Mouse (Mus musculus) adrenal gland, postnatal 36 days (tissue): ENCODE results near the gene Iars2. TPM values are rescaled to one million over a fixed set of nuclear protein-coding genes. Genes with fewer than 3 reads are reported as not detected.

Experiments used
- microRNA-seq: library from miRNA; unstranded; fragments of <30 nt; microRNA quantifications from one replicate; pipeline ENCODE4 v1.2.0, GENCODE M21; 2021
- total RNA-seq, 2 experiments: library from RNA; stranded (reverse); gene quantifications; 2 replicates each; pipeline ENCODE4 v1.2.3; 2021

Gene Iars2
- total RNA-seq, 2 experiments from 2014 or later, result 75.8 to 104 TPM

Small RNA genes lying within 50 kb of the gene (microRNA-seq; reads per million reads assigned to microRNA genes)
- gene Mir194-1, result 1.2 reads per million
- gene Mir215, result 5.7 reads per million, percentile 16 among the genes with 10 or more reads in this experiment
- gene Mir664, result 108 reads per million, percentile 54 among the genes with 10 or more reads in this experiment

Other genes with a start within 250 kb of the Iars2 start
- 10 to 100 TPM; 51.9 to 63.2 TPM for gene Rab3gap2, start 125.3 kb downstream of the Iars2 start, total RNA-seq
- 100 to 1,000 TPM; 105 to 124 TPM for gene Bpnt1, start 2.8 kb upstream of the Iars2 start, total RNA-seq
- 100 to 1,000 TPM; 158 to 341 TPM for gene Eprs, start 33.6 kb upstream of the Iars2 start, total RNA-seq
- under 1 TPM in 1 of 2 experiments, not detected in 1; 0.03 TPM for gene Slc30a10, start 125.5 kb upstream of the Iars2 start, total RNA-seq